Mouse (Mus musculus) spleen, postnatal 10 days (tissue): ENCODE measurements around the gene Gm826.

Experiments
- DNase-seq, 2 experiments: peaks; one replicate each; pipeline ENCODE4 v3.0.0; 2021 to 2022; ENCODE audit warnings: low spot score in 2 of 2

The Gm826 gene

GRCm38 (mm10) chr2:160334111-160334661, at the start of gene Gm826:
TSS of gene Gm826 (minus strand) at chr2:160334162.
- DNase-seq = no peak

DNA sequence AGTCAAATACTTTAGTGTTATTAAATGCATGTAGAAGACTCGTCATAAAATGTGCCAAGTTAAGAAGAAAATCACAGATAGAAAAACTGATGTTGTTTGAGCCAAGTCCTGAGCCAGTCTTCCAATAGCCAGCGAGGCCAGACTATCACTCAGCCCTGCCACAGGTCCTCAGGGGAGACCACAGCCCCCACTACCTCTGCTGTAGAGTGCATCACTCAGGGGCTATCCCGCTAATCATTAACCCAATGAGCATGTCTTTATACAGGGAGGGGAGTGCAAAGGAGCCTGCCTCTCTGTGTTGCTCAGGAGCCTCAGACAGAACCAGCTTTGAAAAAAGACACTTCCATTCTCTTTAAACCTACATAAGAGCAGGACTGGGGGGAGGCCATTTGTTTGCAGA, 49.5 kb upstream of the Gm826 start:
- DNase-seq = no peak

GRCm38 (mm10) chr2:160378271-160378670, 44.3 kb upstream of the Gm826 start:
- DNase-seq = peak; percentile 37 to 65

DNA sequence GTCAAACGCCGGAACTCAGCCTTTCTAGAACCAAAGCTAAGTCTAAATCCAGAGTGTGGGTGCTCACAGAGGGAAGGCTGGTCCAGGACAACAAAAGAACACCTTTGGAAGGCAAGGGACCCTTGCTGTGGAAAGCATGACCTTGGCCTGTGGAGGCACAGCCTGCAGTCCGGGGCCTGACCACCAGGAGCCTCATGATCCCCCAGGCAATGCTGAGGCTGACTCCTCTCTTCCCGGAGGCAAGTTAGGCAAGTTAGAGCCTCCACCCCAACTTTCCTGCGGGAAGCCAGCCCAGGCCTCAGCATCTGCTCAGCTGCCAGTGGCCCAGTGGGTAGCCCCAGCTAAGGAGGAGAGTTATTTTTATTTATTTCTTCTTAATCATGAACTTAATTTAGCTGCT, 42.3 kb upstream of the Gm826 start:
- DNase-seq = no peak

- DNase-seq = no peak
These were observed 35.9 kb upstream of the Gm826 start for GRCm38 (mm10) chr2:160369653-160370420.

- DNase-seq = no peak
These were observed 34.7 kb upstream of the Gm826 start for GRCm38 (mm10) chr2:160368422-160369357.

DNA sequence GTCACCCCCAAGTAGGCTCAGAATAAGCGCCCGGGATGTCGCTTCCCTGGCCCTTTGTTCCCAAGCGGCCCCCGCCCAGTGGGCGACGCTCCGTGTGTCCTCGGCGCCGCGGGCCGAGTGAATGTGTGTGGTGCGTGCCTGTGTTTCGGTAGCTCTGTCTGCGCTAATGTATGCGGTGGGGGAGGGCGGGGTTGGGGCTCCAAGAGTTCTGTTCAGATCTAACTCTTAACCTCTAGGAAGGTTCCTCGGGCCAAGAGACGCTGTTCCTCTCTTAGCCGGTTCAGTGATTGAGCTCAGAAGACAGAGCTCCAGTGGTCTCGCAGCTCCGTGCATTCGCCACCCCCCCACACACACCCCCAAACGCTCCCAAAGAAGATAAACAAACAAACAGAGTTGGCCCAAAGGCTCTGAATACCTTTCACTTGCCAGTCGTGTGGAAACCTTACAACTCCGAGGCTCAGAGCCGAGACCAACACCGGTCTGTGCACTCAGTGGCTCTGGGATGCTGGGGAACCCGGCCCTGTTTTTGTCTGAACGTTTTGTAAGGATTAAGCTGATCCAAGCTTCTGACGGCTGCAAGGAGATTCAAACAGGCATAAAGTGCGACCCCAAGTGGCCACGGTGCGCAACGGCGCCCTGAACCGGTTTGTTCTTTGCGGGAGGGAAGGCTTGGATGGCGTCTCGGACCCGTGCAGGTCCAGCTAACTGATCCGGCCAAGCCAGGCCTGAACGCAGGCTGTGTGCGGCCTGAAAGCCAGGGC, 33.7 kb upstream of the Gm826 start:
- DNase-seq = peak; percentile 41 to 71

DNA sequence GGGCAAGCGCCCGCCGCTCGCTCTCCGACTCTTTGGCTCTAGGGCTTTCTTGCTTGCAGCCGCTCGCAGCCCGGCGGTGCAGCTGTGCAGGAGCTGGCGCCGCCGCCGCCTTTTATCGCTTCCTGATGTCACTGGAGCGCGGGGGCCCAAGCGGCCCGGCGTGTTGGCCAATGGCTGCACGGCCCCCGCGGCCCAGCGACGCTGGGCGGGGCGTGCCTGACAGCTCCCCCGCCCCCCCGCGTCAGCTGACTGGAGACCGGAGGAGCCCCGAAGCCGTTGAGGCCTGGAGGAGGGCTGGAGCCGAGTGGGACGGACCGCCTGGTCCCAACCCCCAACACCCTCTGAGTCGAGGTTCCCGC, 33.0 kb upstream of the Gm826 start, which contains the start of gene Mafb:
TSS of gene Mafb (minus strand) at position 86 of the 359 bp plus-strand sequence.
- DNase-seq = peak; percentile 18 to 70

DNA sequence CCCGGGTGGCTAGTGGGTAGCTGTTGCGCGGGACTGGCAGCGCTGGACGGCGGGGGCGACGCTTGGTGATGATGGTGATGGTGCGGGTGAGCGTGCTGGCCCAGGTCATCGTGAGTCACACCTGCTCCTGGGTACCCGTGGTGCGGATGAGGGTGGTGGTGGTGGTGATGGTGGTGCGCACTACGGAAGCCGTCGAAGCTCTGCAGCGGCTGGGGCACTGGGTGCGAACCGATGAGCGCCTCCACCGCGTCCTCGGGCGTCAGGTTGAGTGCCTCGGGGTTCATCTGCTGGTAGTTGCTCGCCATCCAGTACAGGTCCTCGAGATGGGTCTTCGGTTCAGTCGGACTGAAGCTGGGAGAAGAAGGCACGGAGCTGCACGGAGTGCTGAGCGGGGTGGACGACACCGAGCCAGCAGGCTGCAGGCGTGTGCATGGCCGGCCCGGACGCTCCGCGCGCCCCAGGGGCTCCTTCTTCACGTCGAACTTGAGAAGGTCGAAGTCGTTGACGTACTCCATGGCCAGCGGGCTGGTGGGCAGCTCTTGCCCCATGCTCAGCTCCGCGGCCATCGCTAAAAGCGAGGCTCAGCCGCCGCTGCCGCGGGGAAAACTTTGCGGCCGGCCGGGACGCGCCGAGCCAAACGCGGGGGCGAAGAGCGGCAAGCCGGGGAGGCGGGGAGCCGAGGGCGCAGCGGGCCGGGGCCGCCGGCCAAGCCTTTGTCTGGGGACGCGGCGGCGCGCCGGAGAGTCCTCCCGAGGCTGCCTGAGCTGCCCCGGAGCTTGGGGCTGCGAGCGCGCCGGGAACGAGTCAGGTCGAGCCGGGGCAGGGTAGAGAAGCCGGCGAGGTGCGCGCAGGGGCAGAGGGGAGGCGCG, 32.4 kb upstream of the Gm826 start:
- DNase-seq = no peak

- DNase-seq = peak in 1 of 2 experiments; percentile 19
These were observed 31.3 kb upstream of the Gm826 start for GRCm38 (mm10) chr2:160365107-160365911.

DNA sequence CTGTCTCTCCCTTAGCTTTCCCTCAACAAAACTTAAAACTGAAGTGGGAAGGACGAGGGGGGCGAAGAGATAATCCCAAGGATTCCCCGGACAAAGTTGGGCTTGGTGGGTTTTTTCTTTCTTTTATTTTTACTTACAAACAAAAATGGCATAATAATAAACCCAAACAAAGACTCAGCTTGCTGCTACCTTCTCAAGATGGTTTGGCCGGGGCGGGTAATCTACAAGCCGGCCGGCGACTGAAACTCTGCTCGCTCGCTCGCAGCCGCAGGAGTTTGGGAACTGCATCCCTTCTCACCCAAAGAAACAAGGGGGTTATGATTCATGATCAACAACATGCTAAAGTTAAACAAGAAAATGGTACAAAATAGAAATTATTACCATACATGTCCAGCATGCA, 30.7 kb upstream of the Gm826 start:
- DNase-seq = no peak

- no peak for DNase-seq
These were observed 30.2 kb upstream of the Gm826 start for GRCm38 (mm10) chr2:160364128-160364650.

DNA sequence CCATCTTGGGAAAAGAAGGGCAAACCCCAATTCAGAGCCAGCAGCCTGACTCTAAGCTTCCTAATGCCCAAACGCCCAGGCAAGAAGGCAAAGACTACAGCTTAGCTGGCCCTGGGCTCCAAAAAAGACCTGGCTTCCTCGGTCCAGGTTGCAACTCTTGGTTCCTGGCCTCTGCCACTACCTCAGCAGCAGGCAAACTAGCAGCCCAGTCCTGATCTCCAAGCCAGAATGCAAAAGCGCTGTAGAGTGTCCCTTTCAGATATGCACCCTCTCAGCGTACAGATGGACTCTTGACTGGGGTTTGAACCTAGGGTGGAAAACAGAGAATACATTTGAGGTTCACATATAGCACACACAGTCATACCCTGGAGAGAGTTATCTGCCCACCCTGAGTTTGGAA, 29.2 kb upstream of the Gm826 start:
- DNase-seq = no peak

DNA sequence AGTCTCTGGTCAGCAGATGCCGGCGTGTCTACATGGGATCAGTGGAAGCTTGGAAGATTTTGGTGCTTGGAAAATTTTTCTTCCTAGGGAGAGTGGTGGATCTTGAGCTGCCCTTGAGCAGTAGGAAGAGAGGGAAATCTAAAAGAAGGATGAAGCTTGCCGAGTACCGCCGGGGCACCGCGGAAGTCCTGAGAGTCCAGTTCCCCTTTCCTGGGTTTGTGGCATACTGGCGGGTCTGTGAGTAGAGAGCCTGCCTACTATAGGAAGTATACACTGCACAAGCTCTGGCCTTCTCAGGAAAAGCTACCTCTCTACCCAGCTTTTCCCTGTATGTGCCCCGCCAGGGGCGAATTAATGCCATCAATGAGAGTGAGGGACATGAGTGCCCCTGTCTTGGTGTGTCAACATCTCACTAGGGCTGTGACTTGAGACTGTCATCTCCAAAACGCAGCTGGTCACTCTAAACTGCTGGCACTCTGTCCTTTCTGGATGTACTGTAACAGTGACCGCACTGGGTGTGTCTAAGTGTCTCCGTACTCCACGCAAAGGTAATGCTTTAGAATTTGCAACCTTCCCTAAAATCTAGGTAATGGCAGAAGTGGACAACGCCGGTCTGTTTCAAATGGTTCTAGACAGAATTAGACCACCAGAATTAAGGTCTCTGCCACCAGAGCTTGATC, 27.6 kb upstream of the Gm826 start:
- DNase-seq = no peak

- DNase-seq = no peak
These were observed 26.4 kb upstream of the Gm826 start for GRCm38 (mm10) chr2:160360234-160360874.

DNA sequence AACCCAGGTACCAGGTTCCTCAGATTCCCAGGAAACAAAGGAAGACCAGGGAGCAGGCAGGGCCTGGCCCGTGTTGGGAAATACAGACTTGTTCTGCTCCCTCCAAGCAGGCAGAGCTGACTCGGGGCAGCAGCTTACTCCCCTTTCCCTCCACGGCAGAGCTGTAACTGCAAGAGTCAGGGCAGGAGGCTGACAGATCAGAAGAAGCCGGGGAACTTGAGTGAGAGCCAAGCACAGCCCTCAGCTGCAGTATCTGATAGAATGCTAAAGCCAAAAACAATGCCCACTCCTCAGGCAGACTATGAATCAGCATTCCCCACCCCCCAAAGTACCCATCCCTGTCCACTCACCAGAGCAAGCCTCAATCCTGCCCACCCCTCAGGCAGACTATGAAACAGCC, 24.9 kb upstream of the Gm826 start:
- DNase-seq = no peak

DNA sequence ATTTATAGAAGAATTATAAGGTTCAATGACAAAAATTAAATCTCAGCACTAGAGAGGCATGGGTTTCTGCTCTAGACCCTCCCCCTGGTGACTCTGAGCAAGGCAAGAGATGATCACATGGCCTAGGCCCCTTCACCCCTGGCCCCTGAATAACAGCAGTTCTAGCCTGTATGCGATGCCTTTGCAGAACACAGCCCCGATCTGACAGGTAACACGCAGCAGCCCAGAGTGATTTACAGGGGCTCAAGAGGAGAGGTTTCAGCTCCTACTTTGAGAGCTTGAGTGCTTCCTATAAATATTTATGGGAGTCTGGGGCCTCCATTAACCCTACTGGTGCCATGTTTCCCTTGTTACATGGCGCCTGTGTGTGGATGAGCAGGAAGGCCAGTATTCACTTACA, 23.5 kb upstream of the Gm826 start:
- DNase-seq = no peak

DNA sequence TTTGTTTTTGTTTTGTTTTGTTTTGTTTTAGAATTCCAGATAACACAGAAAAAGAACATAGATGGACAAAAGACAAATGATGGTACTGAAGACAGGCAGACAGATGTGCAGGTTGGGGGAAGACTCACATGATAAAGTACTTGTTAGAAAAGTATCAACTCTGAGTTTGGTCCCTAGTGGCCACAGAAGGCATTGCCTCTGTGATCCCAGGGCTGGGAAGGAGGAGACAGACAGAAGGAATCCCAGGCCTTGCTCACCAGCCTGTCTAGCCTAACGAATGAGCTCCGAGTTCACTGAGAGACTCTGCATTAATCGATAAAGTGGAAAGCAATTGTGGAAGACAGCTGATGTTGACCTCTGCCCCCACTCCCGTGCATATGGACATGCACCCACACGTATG, 22.2 kb upstream of the Gm826 start:
- DNase-seq = no peak

GRCm38 (mm10) chr2:160354319-160354718, 20.4 kb upstream of the Gm826 start:
- no peak for DNase-seq
